Mouse (Mus musculus) MEL (cell line): ENCODE measurements at regions not wholly inside any gene's neighbourhood (a gene's known extent, or its start where the extent isn't known, plus 50 kb on each side); places are given as distances from the start of the nearest gene placed in this dataset.

Experiments
- DNase-seq: peaks from one replicate; pipeline ENCODE4 v3.0.0; 2011; ENCODE audit warnings: low read depth, low spot score
- H3K27ac ChIP-seq: 2 replicates; pipeline ENCODE4 v1.5.1; 2012; ENCODE audit warnings: low read depth, mild to moderate bottlenecking, control low read depth, low read length, moderate library complexity; ENCODE audit not compliant: control insufficient read depth
- H3K27me3 ChIP-seq, 2 experiments: fragments of 150-350 bp in 1 of 2; sonication (generic) in 1 of 2; 2 replicates each; pipeline ENCODE4 v1.6.1; 2012; ENCODE audit warnings: low read length in 2 of 2, mild to moderate bottlenecking in 2 of 2, improper control_type of control experiment in 1 of 2, moderate library complexity in 1 of 2; ENCODE audit not compliant: insufficient read depth in 2 of 2, control insufficient read depth in 1 of 2
- H3K36me3 ChIP-seq, 2 experiments: 2 replicates each; pipeline ENCODE4 v1.6.1; 2012 to 2014; ENCODE audit warnings: low read length in 2 of 2, improper control_type of control experiment in 1 of 2, inconsistent platforms in 1 of 2, mild to moderate bottlenecking in 1 of 2; ENCODE audit not compliant: insufficient read depth in 2 of 2, control insufficient read depth in 1 of 2
- H3K4me1 ChIP-seq, 2 experiments: fragments of 150-350 bp in 1 of 2; sonication (generic) in 1 of 2; 2 replicates each; pipeline ENCODE4 v1.6.1; 2012; ENCODE audit warnings: low read length in 2 of 2, improper control_type of control experiment in 1 of 2, mild to moderate bottlenecking in 1 of 2; ENCODE audit not compliant: insufficient read depth in 2 of 2, control insufficient read depth in 1 of 2
- H3K4me3 ChIP-seq, 2 experiments: fragments of 150-350 bp in 1 of 2; sonication (generic) in 1 of 2; 2 replicates each; pipeline ENCODE4 v1.5.1; 2012; ENCODE audit warnings: low read depth in 2 of 2, low read length in 2 of 2, mild to moderate bottlenecking in 2 of 2, moderate library complexity in 2 of 2, control low read depth in 1 of 2, improper control_type of control experiment in 1 of 2; ENCODE audit not compliant: control insufficient read depth in 1 of 2, insufficient read depth in 1 of 2
- H3K79me2 ChIP-seq: 2 replicates; pipeline ENCODE4 v1.6.1; 2012; ENCODE audit warnings: mild to moderate bottlenecking, low read length, moderate library complexity; ENCODE audit not compliant: control insufficient read depth, poor library complexity, insufficient read depth
- H3K9ac ChIP-seq: 2 replicates; pipeline ENCODE4 v1.6.1; 2012; ENCODE audit warnings: low read depth, mild to moderate bottlenecking, control low read depth, low read length, moderate library complexity; ENCODE audit not compliant: control insufficient read depth, poor library complexity, severe bottlenecking
- H3K9me3 ChIP-seq: fragments of 150-350 bp; sonication (generic); replicated peaks from 2 replicates; pipeline ENCODE4 v1.6.1; 2012; ENCODE audit warnings: mild to moderate bottlenecking, low read length, improper control_type of control experiment, moderate library complexity; ENCODE audit not compliant: insufficient read depth
- ELF1 ChIP-seq: IDR thresholded peaks from 2 replicates; pipeline ENCODE4 v1.6.1; 2014; ENCODE audit warnings: low read depth, mild to moderate bottlenecking, inconsistent platforms, low read length, improper control_type of control experiment, moderate library complexity
- MYC ChIP-seq: IDR thresholded peaks from 2 replicates; pipeline ENCODE4 v1.6.1; 2011; ENCODE audit warnings: low read depth, mild to moderate bottlenecking, low read length, improper control_type of control experiment, moderate library complexity
- NELFE ChIP-seq: IDR thresholded peaks from 2 replicates; pipeline ENCODE4 v1.6.1; 2011; ENCODE audit warnings: low read depth, low read length, improper control_type of control experiment
- POLR2AphosphoS2 ChIP-seq: IDR thresholded peaks from 2 replicates; pipeline ENCODE4 v1.6.1; 2011; ENCODE audit warnings: low read length, improper control_type of control experiment
- RAD21 ChIP-seq: IDR thresholded peaks from 2 replicates; pipeline ENCODE4 v1.6.1; 2011; ENCODE audit warnings: mild to moderate bottlenecking, low read depth, low read length, improper control_type of control experiment
- RCOR1 ChIP-seq: IDR thresholded peaks from 2 replicates; pipeline ENCODE4 v1.6.1; 2012; ENCODE audit warnings: low read depth, mild to moderate bottlenecking, inconsistent platforms, low read length, improper control_type of control experiment
- TBP ChIP-seq: IDR thresholded peaks from 2 replicates; pipeline ENCODE4 v1.8.0; 2011; ENCODE audit warnings: low read depth, low read length, improper control_type of control experiment
- TCF12 ChIP-seq: IDR thresholded peaks from 2 replicates; pipeline ENCODE4 v1.6.1; 2014; ENCODE audit warnings: low read depth, mild to moderate bottlenecking, inconsistent platforms, low read length, improper control_type of control experiment, moderate library complexity
- UBTF ChIP-seq: IDR thresholded peaks from 2 replicates; pipeline ENCODE4 v1.6.1; 2012; ENCODE audit warnings: low read depth, mild to moderate bottlenecking, inconsistent platforms, low read length, improper control_type of control experiment, moderate library complexity, borderline replicate concordance; ENCODE audit not compliant: insufficient read depth
- ZMIZ1 ChIP-seq: IDR thresholded peaks from 2 replicates; pipeline ENCODE4 v1.6.1; 2012; ENCODE audit warnings: low read depth, mild to moderate bottlenecking, inconsistent platforms, low read length, improper control_type of control experiment, moderate library complexity
- ZNF384 ChIP-seq: IDR thresholded peaks from 2 replicates; pipeline ENCODE4 v1.6.1; 2012; ENCODE audit warnings: low read depth, mild to moderate bottlenecking, inconsistent platforms, low read length, improper control_type of control experiment

- no peak for DNase-seq
- Histone ChIP-seq H3K79me2 (no peaks in the 10 kb centered on the region), H3K27ac (no peak overlapping the region), H3K9ac (no peak overlapping the region), H3K4me1 (no peaks in the 10 kb centered on the region), H3K27me3 (no peaks in the 10 kb centered on the region), H3K4me3 (no peak overlapping the region), H3K9me3 (no peaks in the 10 kb centered on the region), H3K36me3 (no peaks in the 10 kb centered on the region)
- no peak for TF ChIP-seq TBP
Observed at GRCm38 (mm10) chr3:149901783-149902182, 911.4 kb upstream of the Adgrl2 start.

GRCm38 (mm10) chr3:149876553-149876952 lies 886.2 kb upstream of the Adgrl2 start:
- no peak overlapping the region for H3K27ac ChIP-seq
- TF ChIP-seq UBTF (no peak), RCOR1 (no peak), TCF12 (no peak), RAD21 (no peak), ZMIZ1 (no peak), ZNF384 (no peak), TBP (no peak)
- no peak for DNase-seq

GRCm38 (mm10) chr3:149865945-149866344 lies 875.6 kb upstream of the Adgrl2 start:
- Histone ChIP-seq H3K79me2 (no peaks in the 10 kb centered on the region), H3K9me3 (no peaks in the 10 kb centered on the region), H3K27me3 (no peaks in the 10 kb centered on the region), H3K36me3 (no peaks in the 10 kb centered on the region), H3K4me1 (no peaks in the 10 kb centered on the region), H3K4me3 (no peak overlapping the region), H3K9ac (no peak overlapping the region), H3K27ac (no peak overlapping the region)
- TF ChIP-seq POLR2AphosphoS2 (no peak), NELFE (no peak), ELF1 (no peak), MYC (no peak)
- DNase-seq, result no peak

More at GRCm38 (mm10) chr3:149876553-149876952, 886.2 kb upstream of the Adgrl2 start:
- H3K79me2 ChIP-seq, result no peaks in the 10 kb centered on the region
- H3K4me3 ChIP-seq, result no peak overlapping the region
- no peaks in the 10 kb centered on the region for H3K9me3 ChIP-seq
- H3K36me3 ChIP-seq, result no peaks in the 10 kb centered on the region
- no peaks in the 10 kb centered on the region for H3K27me3 ChIP-seq
- H3K9ac ChIP-seq, result no peak overlapping the region
- H3K4me1 ChIP-seq, result no peaks in the 10 kb centered on the region
